Mouse (Mus musculus) gastrocnemius, postnatal 36 days (tissue): ENCODE results near the gene Ptchd3. TPM values are rescaled to one million over a fixed set of nuclear protein-coding genes. Genes with fewer than 3 reads are reported as not detected.

Experiments
- total RNA-seq, 2 experiments: library from RNA; stranded (reverse); gene quantifications; 2 replicates each; pipeline ENCODE4 v1.2.3; 2021

Ptchd3 gene
- total RNA-seq, 2 experiments from 2014 or later, result not detected

Other genes starting within 250 kb of the Ptchd3 start
- 1 to 10 TPM; 1.8 to 2.0 TPM for gene B3gntl1, start 157.1 kb upstream of the Ptchd3 start, total RNA-seq
- 10 to 100 TPM in 1 of 2 experiments, 1 to 10 TPM in 1; 7.2 to 12.0 TPM for gene Metrnl, start 128.7 kb upstream of the Ptchd3 start, total RNA-seq